Mouse (Mus musculus) stomach, embryonic 14.5 days (tissue): ENCODE data around the gene Cel. TPM values are rescaled to one million over a fixed set of nuclear protein-coding genes. Genes with fewer than 3 reads are reported as not detected.

Experiments
- ATAC-seq: fragments of 200-750 bp; cut with Nextera tagmentation; 2 replicates; pipeline ENCODE4 v1.8.0; 2017; ENCODE audit warnings: low read depth, moderate TSS enrichment; ENCODE audit not compliant: insufficient number of reproducible peaks, insufficient read depth, low FRiP score
- H3K27ac ChIP-seq: fragments of 300-500 bp; sonication (generic); 2 replicates; pipeline ENCODE4 v1.5.1; 2014; ENCODE audit warnings: mild to moderate bottlenecking, low read length, moderate library complexity, mixed read lengths
- H3K27me3 ChIP-seq: fragments of 300-500 bp; sonication (generic); 2 replicates; pipeline ENCODE4 v1.6.1; 2014; ENCODE audit warnings: low read length, control low read depth, mixed read lengths; ENCODE audit not compliant: control insufficient read depth, insufficient read depth
- H3K36me3 ChIP-seq: fragments of 300-500 bp; sonication (generic); 2 replicates; pipeline ENCODE4 v1.6.1; 2014; ENCODE audit warnings: mild to moderate bottlenecking, control low read depth, low read length, moderate library complexity, mixed read lengths; ENCODE audit not compliant: control insufficient read depth, insufficient read depth
- H3K4me1 ChIP-seq: fragments of 300-500 bp; sonication (generic); 2 replicates; pipeline ENCODE4 v1.6.1; 2014; ENCODE audit warnings: low read length, control low read depth, mixed read lengths; ENCODE audit not compliant: control insufficient read depth, insufficient read depth
- H3K4me2 ChIP-seq: fragments of 300-500 bp; sonication (generic); replicated peaks from 2 replicates; pipeline ENCODE4 v1.6.1; 2014; ENCODE audit warnings: low read depth, low read length, control low read depth
- H3K4me3 ChIP-seq: fragments of 300-500 bp; sonication (generic); 2 replicates; pipeline ENCODE4 v1.5.1; 2014; ENCODE audit warnings: low read depth, low read length, control low read depth
- H3K9ac ChIP-seq: fragments of 300-500 bp; sonication (generic); replicated peaks from 2 replicates; pipeline ENCODE4 v1.6.1; 2014; ENCODE audit warnings: low read depth, mild to moderate bottlenecking, control low read depth, low read length, moderate library complexity, mixed read lengths
- H3K9me3 ChIP-seq: fragments of 300-500 bp; sonication (generic); 2 replicates; pipeline ENCODE4 v1.6.1; 2016; ENCODE audit warnings: low read depth, low read length, control low read depth; ENCODE audit not compliant: control insufficient read depth
- WGBS: fragments of 180-500 bp; shearing (Covaris S2); extraction: QIAGEN DNeasy Blood & Tissue Kit; methylation state at CpG from one replicate; pipeline ENCODE4 v1.1.7; 2014; 5-methylcytosine and 5-hydroxymethylcytosine counted together
- polyA plus RNA-seq: library from polyadenylated mRNA; unstranded; fragments of >200 nt; fragmentation: Nextera tagmentation; extraction: Ambion mirVana; gene quantifications from 2 replicates; pipeline ENCODE4 v1.2.1, GENCODE M21; 2014

Gene Cel
- polyA plus RNA-seq, 1 experiment from 2014 or later, result not detected

DNA sequence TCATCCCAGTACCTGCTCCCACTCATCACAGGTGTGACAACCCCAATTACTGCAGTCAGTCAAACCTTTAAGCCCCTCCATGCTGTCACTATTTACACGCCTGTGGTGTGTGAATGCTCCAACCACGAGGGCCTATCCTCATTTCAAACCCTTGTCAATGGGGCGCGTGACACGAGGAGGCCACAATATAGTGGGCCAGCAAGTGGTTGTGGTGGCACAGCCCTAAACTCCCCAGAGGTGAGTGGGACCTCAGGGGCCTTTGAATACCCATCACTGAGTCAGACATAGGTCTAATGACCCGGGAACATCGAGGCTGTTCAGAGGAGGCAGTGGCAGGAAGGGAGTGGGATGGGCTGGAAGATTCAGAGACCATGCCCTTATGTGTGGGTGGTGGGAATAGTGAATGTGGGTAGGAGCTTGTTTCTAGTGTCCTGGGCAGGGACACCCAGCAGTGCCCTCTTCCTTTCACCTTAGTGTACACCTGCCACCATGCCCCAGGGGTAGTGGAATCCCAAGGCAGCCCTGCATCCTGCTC is 29.2 kb downstream of the Cel start:
- WGBS, result 69% methylated on average over 7 of the region's 7 CpGs
- ATAC-seq, result no peak
- H3K9ac ChIP-seq, result peak overlapping the region; percentile 76; the same call in 1 of the 2 replicates
- H3K4me1 ChIP-seq, result peaks cover 62% of the 10 kb centered on the region
- H3K9me3 ChIP-seq, result no peaks in the 10 kb centered on the region
- peak overlapping the region; percentile 53 for H3K4me2 ChIP-seq
- peak overlapping the region; percentile 65 for H3K4me3 ChIP-seq
- H3K27ac ChIP-seq, result peak overlapping the region; percentile 87
- H3K36me3 ChIP-seq, result no peaks in the 10 kb centered on the region
- H3K27me3 ChIP-seq, result no peaks in the 10 kb centered on the region

DNA sequence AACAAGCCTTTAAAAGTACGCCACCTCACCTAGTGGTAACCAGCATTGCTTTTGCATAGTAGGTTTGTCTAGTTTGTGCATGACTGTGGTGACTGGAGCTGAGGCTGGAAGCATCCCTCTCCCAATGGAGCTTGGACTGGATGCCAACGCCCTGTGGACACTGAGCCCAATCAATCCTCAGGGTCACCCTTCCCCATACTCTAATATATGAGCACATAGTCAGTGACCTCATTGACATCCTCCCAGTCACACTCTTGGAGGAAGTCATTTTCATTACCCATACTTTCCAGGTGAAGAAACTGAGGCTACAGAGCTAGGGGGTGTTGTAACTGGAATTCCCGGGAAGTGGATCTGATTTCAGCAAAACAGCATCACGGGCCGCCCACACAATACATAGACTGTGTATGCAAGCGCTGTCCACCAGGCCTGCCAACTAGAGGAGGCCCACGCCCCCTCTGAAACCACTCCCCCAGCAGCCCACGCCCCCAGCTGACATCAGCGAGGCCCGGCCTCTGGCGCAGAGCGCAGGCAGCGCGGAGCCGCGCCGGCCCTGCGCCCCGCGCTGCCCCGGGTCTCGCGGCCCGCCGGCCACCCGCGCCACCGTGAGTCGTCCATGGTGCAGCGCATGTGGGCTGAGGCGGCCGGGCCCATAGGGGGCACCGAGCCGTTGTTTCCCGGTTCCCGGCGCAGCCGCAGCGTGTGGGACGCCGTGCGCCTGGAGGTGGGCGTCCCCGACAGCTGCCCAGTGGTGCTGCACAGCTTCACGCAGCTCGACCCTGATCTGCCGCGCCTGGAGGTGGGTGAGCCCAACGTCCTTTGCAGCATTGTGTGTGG is 30.0 kb downstream of the Cel start:
- Histone ChIP-seq H3K4me2 (peak overlapping the region; percentile 53), H3K4me3 (peak overlapping the region; percentile 65), H3K9ac (peak overlapping the region; percentile 76), H3K4me1 (peaks cover 54% of the 10 kb centered on the region), H3K27ac (peak overlapping the region; percentile 87), H3K27me3 (no peaks in the 10 kb centered on the region), H3K9me3 (no peaks in the 10 kb centered on the region), H3K36me3 (no peaks in the 10 kb centered on the region)
- peak; percentile 92 for ATAC-seq
- WGBS, result 3% methylated on average over 48 of the region's 49 CpGs

DNA sequence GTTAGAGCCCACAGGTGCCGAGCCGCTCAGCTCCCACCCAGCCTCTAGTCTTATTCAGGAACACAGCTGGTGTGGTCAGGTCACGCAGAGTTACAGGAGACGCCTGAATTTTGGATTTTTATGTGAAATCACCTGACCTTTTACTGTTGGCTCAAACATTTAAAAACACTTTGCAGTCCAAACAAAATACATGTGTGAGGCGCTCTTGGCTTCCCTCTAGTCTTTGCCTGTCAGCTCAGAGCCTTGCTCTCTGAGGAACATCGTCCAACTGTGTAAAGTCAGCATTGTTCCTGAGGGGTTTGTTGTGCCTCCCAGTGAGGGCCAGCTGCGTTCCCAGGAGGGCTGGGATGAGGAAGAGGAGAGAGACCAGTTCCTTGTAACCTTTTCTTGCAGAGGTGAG is 32.9 kb downstream of the Cel start:
- no peaks in the 10 kb centered on the region for H3K9me3 ChIP-seq
- H3K27me3 ChIP-seq, result no peaks in the 10 kb centered on the region
- no peak overlapping the region for H3K4me2 ChIP-seq
- no peak overlapping the region for H3K9ac ChIP-seq
- H3K27ac ChIP-seq, result peak overlapping the region; percentile 10; the same call in 1 of the 2 replicates
- no peak overlapping the region for H3K4me3 ChIP-seq
- WGBS, result 66% methylated on average over 7 of the region's 7 CpGs
- no peak for ATAC-seq
- no peaks in the 10 kb centered on the region for H3K36me3 ChIP-seq
- peaks cover 43% of the 10 kb centered on the region for H3K4me1 ChIP-seq

DNA sequence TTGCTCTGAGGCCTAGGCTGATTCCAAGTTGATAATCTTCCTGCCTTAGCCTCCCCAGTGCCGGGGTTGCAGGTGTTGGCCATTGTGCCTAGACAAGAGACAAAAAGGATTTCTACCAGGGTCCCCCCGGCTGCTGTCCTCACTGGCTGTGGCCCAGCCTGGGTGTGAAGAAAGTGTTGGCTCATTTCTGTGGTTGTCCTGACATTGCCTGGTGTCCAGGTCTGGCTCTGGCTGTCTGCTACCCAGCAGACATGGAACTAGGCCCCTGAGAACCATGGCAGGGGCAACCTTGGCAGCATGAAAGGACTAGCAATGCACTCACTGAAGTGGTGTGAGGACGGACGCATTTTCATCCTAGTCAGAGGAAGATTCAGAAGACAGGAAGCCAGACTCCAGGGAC is 33.3 kb downstream of the Cel start:
- Histone ChIP-seq H3K36me3 (no peaks in the 10 kb centered on the region), H3K9ac (no peak overlapping the region), H3K9me3 (no peaks in the 10 kb centered on the region), H3K4me2 (no peak overlapping the region), H3K27ac (peak overlapping the region; percentile 10; the same call in 1 of the 2 replicates), H3K4me1 (peaks cover 43% of the 10 kb centered on the region), H3K27me3 (no peaks in the 10 kb centered on the region), H3K4me3 (no peak overlapping the region)
- no peak for ATAC-seq
- 73% methylated on average over 4 of the region's 4 CpGs for WGBS

DNA sequence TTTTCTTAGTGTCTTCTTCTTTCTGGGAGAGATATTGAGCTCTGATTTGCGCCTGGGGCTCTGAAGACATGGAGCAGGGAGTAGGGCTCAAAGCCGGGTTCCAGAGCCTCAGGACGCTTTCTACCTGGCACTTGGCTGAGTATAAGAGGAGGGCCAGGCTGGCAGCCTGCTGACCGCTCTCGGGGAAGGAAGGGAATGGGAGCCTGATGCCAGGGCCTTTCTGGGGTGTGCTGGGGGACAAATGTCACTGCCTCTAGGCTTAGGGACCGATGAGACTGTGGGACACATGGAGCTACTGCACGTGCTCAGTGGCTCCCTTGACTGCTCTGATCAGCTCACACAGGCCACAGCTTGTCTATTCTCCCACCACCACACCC is 34.9 kb downstream of the Cel start:
- Histone ChIP-seq H3K27me3 (no peaks in the 10 kb centered on the region), H3K9ac (no peak overlapping the region), H3K4me1 (peaks cover 42% of the 10 kb centered on the region), H3K4me3 (no peak overlapping the region), H3K4me2 (no peak overlapping the region), H3K9me3 (no peaks in the 10 kb centered on the region), H3K36me3 (no peaks in the 10 kb centered on the region), H3K27ac (no peak overlapping the region)
- 90% methylated on average over 7 of the region's 7 CpGs for WGBS
- no peak for ATAC-seq

DNA sequence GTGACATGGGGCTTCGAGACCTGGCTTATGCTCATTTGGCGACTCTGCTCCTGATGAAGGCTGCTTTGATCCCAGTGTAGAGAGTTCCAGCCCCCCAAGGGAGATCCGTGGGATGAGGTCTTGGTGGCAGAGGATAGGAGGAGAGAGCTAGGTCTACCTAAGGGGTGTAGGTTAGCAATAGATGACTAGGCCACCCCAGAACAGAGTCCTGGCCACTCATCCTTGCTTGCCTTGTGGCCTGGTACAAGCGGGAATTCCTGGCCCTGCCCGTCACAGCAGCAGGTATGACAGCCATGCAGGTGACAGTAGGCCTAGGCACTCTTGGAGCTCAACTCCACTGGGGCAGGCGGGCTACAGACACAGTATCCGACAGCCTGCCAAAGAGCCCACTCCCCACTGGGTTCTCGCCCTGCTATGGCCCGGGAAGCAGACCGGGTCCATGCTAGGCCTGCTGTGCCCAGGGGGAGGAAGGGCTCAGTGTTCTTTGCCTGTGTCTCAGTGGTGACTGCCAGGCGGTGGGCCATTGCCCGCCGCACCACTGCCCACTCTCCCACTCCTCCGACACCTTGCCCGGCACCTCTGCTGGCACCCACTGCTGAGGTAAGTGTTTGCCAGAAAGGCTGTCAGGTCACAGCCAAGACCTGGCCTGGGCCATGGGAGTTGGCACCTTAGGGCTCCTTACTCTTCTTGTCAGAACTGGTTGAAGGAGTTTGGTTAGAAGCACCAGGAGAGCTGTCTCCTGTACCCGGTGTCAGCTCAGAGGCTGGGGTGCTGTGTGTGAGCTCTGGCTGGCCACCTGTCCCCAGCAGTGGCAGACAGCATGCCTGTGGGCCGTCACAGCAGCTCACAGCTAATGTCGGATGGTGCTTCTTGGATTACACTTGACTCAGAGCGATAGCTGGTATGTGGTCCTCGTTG is 35.5 kb downstream of the Cel start:
- Histone ChIP-seq H3K27ac (no peak overlapping the region), H3K9me3 (no peaks in the 10 kb centered on the region), H3K4me2 (no peak overlapping the region), H3K36me3 (no peaks in the 10 kb centered on the region), H3K4me3 (no peak overlapping the region), H3K27me3 (no peaks in the 10 kb centered on the region), H3K4me1 (peaks cover 40% of the 10 kb centered on the region), H3K9ac (no peak overlapping the region)
- no peak for ATAC-seq
- 89% methylated on average over 20 of the region's 20 CpGs for WGBS

DNA sequence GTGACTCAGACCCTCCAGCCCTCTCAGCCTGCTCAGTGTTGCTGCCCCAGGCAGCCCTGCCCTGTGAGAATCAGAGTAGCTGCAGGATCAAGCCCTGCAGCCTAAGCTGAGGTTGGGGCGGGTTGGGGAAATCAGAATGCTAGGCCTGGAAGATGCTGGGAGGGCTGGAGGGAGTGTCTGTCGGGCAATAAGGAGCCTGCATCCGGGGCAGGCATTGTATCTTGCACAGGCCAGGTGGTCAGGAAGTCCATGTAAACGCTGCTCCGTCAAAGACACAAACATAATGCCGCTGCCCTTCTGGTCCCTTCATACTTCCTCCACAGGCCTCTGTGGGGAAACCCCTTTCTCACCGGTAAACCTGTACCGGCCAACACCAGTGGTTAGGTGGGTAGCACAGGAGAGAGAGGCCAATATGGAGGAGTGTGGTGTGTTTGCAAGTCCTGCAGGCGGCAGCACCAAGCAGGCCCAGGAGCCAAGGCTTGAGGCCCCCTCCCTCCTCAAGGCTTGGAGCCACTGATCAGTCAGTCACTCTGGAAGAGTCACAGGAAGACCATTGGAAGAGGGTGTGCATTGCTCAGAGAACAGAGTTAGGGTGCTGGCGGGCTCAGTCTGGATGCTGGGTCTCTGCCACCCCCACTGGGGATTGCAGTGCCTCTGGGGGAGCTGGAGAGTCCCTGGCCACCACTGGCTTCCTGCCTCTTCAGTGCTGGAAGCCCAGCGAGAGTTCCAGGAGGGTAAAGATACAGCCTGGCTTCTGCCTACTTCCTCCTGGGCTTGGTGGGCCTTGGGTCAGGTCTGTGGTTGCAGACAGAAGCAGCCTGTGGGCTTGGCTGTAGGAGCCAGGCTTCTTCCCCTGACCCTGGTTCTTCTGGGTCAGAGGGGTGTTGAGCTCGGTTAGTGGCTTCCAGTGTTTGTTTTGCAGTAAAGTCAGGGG is 37.0 kb downstream of the Cel start:
- H3K27me3 ChIP-seq, result no peaks in the 10 kb centered on the region
- H3K9me3 ChIP-seq, result no peaks in the 10 kb centered on the region
- 0 out of 2 replicates have a peak, but pooled peaks have one; percentile 2 for ATAC-seq
- WGBS, result 31% methylated on average over 12 of the region's 12 CpGs
- H3K9ac ChIP-seq, result no peak overlapping the region
- H3K27ac ChIP-seq, result peak overlapping the region; percentile 82
- H3K4me1 ChIP-seq, result peaks cover 39% of the 10 kb centered on the region
- no peak overlapping the region; the same call in 1 of the 2 replicates for H3K4me2 ChIP-seq
- H3K36me3 ChIP-seq, result no peaks in the 10 kb centered on the region
- H3K4me3 ChIP-seq, result no peak overlapping the region
